Mouse (Mus musculus) C2C12 (cell line): Measurements from ENCODE around the gene Mprip. TPM values are rescaled to one million over a fixed set of nuclear protein-coding genes. Genes with fewer than 3 reads are reported as not detected.

Source experiments
- H3K27me3 ChIP-seq: one replicate; pipeline ENCODE4 v1.6.1; 2011; ENCODE audit not compliant: control insufficient read depth, insufficient read depth, insufficient read length
- H3K36me3 ChIP-seq: one replicate; pipeline ENCODE4 v1.6.1; 2011; ENCODE audit not compliant: control insufficient read depth, insufficient read depth
- H3K4me3 ChIP-seq: one replicate; pipeline ENCODE4 v1.5.1; 2011; ENCODE audit warnings: mild to moderate bottlenecking, control low read depth; ENCODE audit not compliant: poor library complexity, insufficient read depth, severe bottlenecking
- H3K79me2 ChIP-seq: one replicate; pipeline ENCODE4 v1.6.1; 2011; ENCODE audit not compliant: control insufficient read depth, insufficient read depth
- H3K79me3 ChIP-seq: one replicate; pipeline ENCODE4 v1.6.1; 2011; ENCODE audit warnings: low read depth, control low read depth
- H3ac ChIP-seq: one replicate; pipeline ENCODE3; 2011; ENCODE audit warnings: low read depth; ENCODE audit not compliant: control insufficient read depth, insufficient read length
- CEBPB ChIP-seq: IDR thresholded peaks from one replicate; pipeline ENCODE4 v1.6.1; 2011; ENCODE audit warnings: low read depth, mild to moderate bottlenecking, control low read depth, moderate library complexity
- CTCF ChIP-seq: IDR thresholded peaks from one replicate; pipeline ENCODE4 v1.5.1; 2011; ENCODE audit not compliant: control insufficient read depth, insufficient read depth, insufficient read length
- FOSL1 ChIP-seq: IDR thresholded peaks from one replicate; pipeline ENCODE4 v1.8.0; 2011; ENCODE audit warnings: mild to moderate bottlenecking, low read length; ENCODE audit not compliant: poor library complexity, insufficient read depth, severe bottlenecking
- MAX ChIP-seq: IDR thresholded peaks from one replicate; pipeline ENCODE4 v1.6.1; 2011; ENCODE audit warnings: mild to moderate bottlenecking, control low read depth
- MYOD1 ChIP-seq: IDR thresholded peaks from one replicate; pipeline ENCODE4 v1.6.1; 2011; ENCODE audit warnings: low read depth; ENCODE audit not compliant: control insufficient read depth, insufficient read length
- MYOG ChIP-seq: IDR thresholded peaks from one replicate; pipeline ENCODE4 v1.6.1; 2011; ENCODE audit not compliant: control insufficient read depth, insufficient read length; ENCODE audit errors: extremely low read depth
- USF1 ChIP-seq: IDR thresholded peaks from one replicate; pipeline ENCODE4 v1.6.1; 2011; ENCODE audit warnings: low read depth, mild to moderate bottlenecking, control low read depth, moderate library complexity
- polyA plus RNA-seq: library from polyadenylated mRNA; unstranded; fragments of >200 nt; fragmentation: generic; extraction: Trizol; gene quantifications from one replicate; pipeline ENCODE4 v1.2.1, GENCODE M21; 2012; ENCODE audit warnings: missing spikeins

Gene Mprip
- polyA plus RNA-seq, 1 experiment = 257 TPM

GRCm38 (mm10) chr11:59680111-59680510, 19.0 kb downstream of the Mprip start:
- Histone ChIP-seq H3K36me3 (peaks cover 59% of the 10 kb centered on the region), H3K79me3 (peaks cover 100% of the 10 kb centered on the region), H3K79me2 (peaks cover 100% of the 10 kb centered on the region), H3ac (no peak overlapping the region), H3K27me3 (no peaks in the 10 kb centered on the region), H3K4me3 (no peak overlapping the region)
- TF ChIP-seq MYOD1 (no peak), CEBPB (no peak), CTCF (no peak), USF1 (no peak), FOSL1 (no peak), MAX (no peak), MYOG (no peak)

- Histone ChIP-seq H3K27me3 (no peaks in the 10 kb centered on the region), H3K4me3 (no peak overlapping the region), H3K79me2 (peaks cover 100% of the 10 kb centered on the region), H3K79me3 (peaks cover 98% of the 10 kb centered on the region), H3ac (no peak overlapping the region), H3K36me3 (peaks cover 48% of the 10 kb centered on the region)
- no peak for TF ChIP-seq CTCF
- TF ChIP-seq MAX = no peak
- TF ChIP-seq FOSL1 = no peak
- TF ChIP-seq MYOG = no peak
- no peak for TF ChIP-seq USF1
- no peak for TF ChIP-seq CEBPB
Observed at GRCm38 (mm10) chr11:59684956-59685355, 23.9 kb downstream of the Mprip start.

- no peak overlapping the region for H3ac ChIP-seq
- TF ChIP-seq USF1 (no peak), CTCF (no peak), CEBPB (no peak), MYOD1 (no peak), MAX (no peak), MYOG (no peak), FOSL1 (no peak)
- no peak overlapping the region for H3K4me3 ChIP-seq
- peaks cover 65% of the 10 kb centered on the region for H3K79me3 ChIP-seq
- no peaks in the 10 kb centered on the region for H3K27me3 ChIP-seq
- peaks cover 44% of the 10 kb centered on the region for H3K36me3 ChIP-seq
- H3K79me2 ChIP-seq = peaks cover 94% of the 10 kb centered on the region
Observed at GRCm38 (mm10) chr11:59694533-59694932, 33.4 kb downstream of the Mprip start.

DNA sequence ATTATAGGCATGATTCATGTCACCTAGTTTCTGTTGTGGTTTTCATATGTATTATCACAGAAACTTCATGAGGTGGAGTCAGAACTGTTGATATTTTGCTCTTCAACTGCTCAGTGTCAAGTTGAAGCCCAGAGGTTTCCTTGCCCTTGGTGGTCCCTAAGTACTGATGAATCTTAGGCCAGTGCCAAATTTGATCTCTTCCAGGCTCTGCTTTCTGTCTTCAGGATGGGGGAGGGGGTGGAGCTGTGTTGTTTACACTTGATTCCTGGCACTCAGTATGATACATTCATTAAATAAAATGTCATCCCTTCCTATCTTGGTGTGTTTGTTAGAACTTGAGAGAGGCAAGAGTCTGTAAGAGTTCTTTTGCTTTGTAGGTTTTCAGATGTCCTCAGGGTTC, 34.4 kb downstream of the Mprip start:
- Histone ChIP-seq H3K79me3 (peaks cover 56% of the 10 kb centered on the region), H3K27me3 (no peaks in the 10 kb centered on the region), H3K4me3 (no peak overlapping the region), H3K79me2 (peaks cover 94% of the 10 kb centered on the region), H3K36me3 (peaks cover 54% of the 10 kb centered on the region), H3ac (no peak overlapping the region)
- TF ChIP-seq FOSL1 (no peak), CEBPB (no peak), CTCF (no peak), MAX (no peak)

DNA sequence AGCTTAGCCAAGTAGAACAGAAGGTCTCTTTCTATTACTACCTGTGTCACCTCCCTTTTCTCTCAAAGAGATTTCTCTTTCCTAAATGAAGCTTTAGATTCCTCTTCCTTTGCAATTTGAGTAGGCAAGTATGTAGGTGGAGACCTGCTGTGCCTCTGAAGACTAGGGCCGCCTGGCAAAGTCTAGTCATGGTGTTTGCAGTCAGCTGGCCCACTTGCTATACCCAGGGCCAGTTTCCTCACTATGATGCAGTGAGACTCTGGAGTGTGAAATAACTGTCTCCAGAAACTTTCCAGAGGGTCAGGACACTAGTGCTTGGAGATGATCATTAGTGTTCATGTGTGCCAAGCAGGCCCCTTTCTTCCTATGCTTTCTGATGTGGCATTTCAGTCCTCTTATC, 36.5 kb downstream of the Mprip start:
- Histone ChIP-seq H3K27me3 (no peaks in the 10 kb centered on the region), H3ac (no peak overlapping the region), H3K79me2 (peaks cover 92% of the 10 kb centered on the region), H3K4me3 (no peak overlapping the region), H3K36me3 (peaks cover 73% of the 10 kb centered on the region), H3K79me3 (peaks cover 36% of the 10 kb centered on the region)
- TF ChIP-seq MYOD1 = no peak

DNA sequence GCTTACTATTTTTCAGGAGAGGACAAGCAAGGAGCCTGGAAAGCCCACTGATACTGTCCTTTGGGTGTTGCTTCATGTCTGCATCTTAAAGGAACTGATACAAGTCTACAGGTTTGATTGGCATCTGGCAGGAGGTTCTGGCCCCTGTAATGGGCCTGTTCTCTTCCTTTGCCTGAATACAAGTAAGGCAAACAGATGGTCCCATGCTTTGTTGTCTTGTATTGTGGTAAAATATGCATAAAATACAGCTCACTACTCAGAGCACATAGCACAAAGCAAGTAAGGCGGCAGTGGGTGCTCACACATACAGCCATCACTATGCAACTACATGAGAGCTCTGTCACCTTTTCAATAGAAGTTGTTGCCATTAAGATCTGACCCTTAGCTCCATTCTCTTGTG, 39.7 kb downstream of the Mprip start:
- Histone ChIP-seq H3ac (no peak overlapping the region), H3K79me2 (peaks cover 92% of the 10 kb centered on the region), H3K4me3 (no peak overlapping the region), H3K36me3 (peaks cover 97% of the 10 kb centered on the region), H3K79me3 (peaks cover 34% of the 10 kb centered on the region), H3K27me3 (no peaks in the 10 kb centered on the region)
- TF ChIP-seq CTCF (no peak), MYOD1 (no peak), FOSL1 (no peak), MAX (no peak), USF1 (no peak), MYOG (no peak), CEBPB (no peak)

- Histone ChIP-seq H3K27me3 (no peaks in the 10 kb centered on the region), H3K36me3 (peaks cover 64% of the 10 kb centered on the region), H3K79me2 (peaks cover 97% of the 10 kb centered on the region), H3ac (no peak overlapping the region), H3K4me3 (no peak overlapping the region), H3K79me3 (peaks cover 57% of the 10 kb centered on the region)
- TF ChIP-seq MAX (no peak), MYOG (no peak), USF1 (no peak), FOSL1 (no peak), CTCF (no peak), MYOD1 (no peak), CEBPB (no peak)
Observed at GRCm38 (mm10) chr11:59705113-59705512, 44.0 kb downstream of the Mprip start.
